Mouse (Mus musculus): ENCODE measurements at regions not wholly inside any gene's neighbourhood (a gene's known extent, or its start where the extent isn't known, plus 50 kb on each side); places are given as distances from the start of the nearest gene placed in this dataset.

DNA sequence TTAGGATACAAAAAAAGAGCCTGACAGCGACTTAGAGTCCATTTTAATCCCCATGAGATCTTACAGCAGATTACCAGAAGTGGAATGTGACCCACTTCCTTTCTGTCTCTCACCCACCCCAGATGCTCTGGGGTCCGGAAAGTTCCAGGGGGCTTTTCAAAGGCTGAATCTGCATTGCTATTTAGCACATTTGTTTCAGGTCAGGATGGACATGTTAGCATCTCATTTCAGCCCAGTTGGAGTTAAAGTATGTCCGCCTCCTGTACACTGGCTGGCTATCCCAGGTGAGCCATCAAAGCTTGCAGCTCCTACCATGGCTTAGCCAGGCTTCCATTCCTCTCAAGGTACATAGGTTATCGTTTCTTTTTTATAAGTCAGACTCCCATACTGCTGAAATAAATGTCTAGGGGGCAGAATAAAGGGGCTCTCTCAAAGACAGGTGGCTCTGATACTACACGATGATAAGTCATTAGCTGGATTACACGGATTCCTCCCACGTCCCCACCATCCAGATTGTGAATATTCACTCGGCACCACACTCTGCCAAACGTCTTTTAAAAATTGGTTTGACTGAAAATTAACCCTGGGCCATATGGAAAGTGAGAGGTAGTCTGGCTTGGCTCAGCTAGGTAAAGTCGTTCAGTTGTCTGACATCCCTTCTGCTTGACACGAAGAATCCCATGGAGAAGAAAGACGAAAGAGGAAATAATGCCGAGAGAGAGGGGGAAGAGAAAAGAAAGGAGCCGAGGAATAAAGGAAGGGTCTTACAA, 573.7 kb downstream of the Ebf1 start:
- Histone ChIP-seq H3K9me3 (ENCODE audit: control insufficient read depth, low read length) (no peaks in the 10 kb centered on the region), H3K27ac (ENCODE audit: low read depth, low read length) (no peak overlapping the region), H3K4me2 (replicated peaks; ENCODE audit: low read depth, low read length) (no peak overlapping the region), H3K4me1 (replicated peaks; ENCODE audit: control insufficient read depth, insufficient read depth, low read length) (no peaks in the 10 kb centered on the region), H3K36me3 (ENCODE audit: control insufficient read depth, insufficient read depth, low read length) (no peaks in the 10 kb centered on the region), H3K27me3 (ENCODE audit: control insufficient read depth, insufficient read depth, low read length) (no peaks in the 10 kb centered on the region), H3K4me3 (ENCODE audit: low read depth, low read length) (no peak overlapping the region), H3K9ac (ENCODE audit: low read depth, low read length) (no peak overlapping the region)
- 65% methylated on average over 14 of the region's 14 CpGs for WGBS
- DNase-seq (ENCODE audit: low spot score) (no peak), ATAC-seq (ENCODE audit: low FRiP score) (no peak)

DNA sequence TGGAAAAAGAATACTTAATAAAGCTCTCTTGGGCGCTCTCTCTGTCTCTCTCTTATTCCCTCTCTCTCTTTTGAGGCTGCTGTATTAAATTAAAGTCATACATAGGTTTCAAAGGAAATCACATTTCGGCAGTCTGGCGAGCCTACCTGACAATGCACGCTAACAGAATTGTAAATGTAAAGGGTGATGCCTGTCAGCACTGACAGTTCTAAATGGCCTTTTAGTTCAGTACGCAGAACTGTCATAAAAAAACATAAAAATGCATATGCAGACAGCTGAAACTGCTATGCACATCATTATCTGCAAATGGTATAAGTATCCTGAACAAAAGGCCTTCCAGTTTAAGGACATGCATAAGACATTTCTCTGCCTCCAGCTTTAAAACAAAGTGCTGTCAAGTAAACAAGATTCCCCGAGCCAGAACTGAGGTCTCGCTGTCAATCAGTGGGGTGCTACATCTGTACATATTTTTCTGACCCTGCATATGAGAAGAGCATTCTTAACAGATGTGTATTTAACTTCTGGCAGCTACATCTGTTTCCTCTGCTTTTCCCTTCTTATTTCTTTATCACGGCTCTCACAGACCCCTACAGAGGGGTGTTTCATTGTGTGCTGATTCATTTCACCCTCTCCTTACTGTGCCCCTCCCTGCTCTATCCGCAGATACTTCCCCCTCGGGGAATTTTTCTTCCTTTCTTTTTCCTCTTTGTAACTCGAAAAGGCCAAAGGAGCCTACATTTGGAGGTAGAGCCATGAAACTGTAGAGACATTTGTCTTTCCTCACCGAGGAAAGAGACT, 574.5 kb downstream of the Ebf1 start:
- H3K9me3 ChIP-seq (ENCODE audit: control insufficient read depth, low read length) = no peaks in the 10 kb centered on the region
- H3K4me1 ChIP-seq (replicated peaks; ENCODE audit: control insufficient read depth, insufficient read depth, low read length) = no peaks in the 10 kb centered on the region
- DNase-seq (ENCODE audit: low spot score) (no peak), ATAC-seq (ENCODE audit: low FRiP score) (no peak)
- WGBS = 65% methylated on average over 12 of the region's 12 CpGs
- H3K9ac ChIP-seq (ENCODE audit: low read depth, low read length) = no peak overlapping the region
- H3K36me3 ChIP-seq (ENCODE audit: control insufficient read depth, insufficient read depth, low read length) = no peaks in the 10 kb centered on the region
- no peak overlapping the region for H3K27ac ChIP-seq (ENCODE audit: low read depth, low read length)
- no peaks in the 10 kb centered on the region for H3K27me3 ChIP-seq (ENCODE audit: control insufficient read depth, insufficient read depth, low read length)
- no peak overlapping the region for H3K4me3 ChIP-seq (ENCODE audit: low read depth, low read length)
- no peak overlapping the region for H3K4me2 ChIP-seq (replicated peaks; ENCODE audit: low read depth, low read length)

DNA sequence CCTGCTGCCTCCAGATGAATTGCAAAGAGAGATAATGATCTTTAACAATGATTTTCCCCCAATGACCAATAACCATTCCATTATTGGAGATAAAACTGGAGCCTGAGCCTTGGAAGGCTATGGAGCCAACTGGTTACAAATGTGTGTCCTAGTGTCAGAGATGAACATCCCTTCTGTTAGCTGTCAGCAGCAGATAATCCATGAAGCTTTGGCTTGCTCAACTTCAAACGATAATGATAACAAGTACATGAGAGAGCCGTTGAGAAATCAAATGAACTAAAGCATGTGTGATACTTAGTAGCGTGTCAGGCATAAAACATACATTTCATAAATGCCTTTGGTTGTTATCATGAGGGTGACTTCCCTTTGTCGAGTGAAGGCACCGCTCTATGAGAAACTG, 576.2 kb downstream of the Ebf1 start:
- Histone ChIP-seq H3K27me3 (ENCODE audit: control insufficient read depth, insufficient read depth, low read length) (no peaks in the 10 kb centered on the region), H3K27ac (ENCODE audit: low read depth, low read length) (no peak overlapping the region), H3K36me3 (ENCODE audit: control insufficient read depth, insufficient read depth, low read length) (no peaks in the 10 kb centered on the region), H3K9me3 (ENCODE audit: control insufficient read depth, low read length) (no peaks in the 10 kb centered on the region), H3K4me2 (replicated peaks; ENCODE audit: low read depth, low read length) (no peak overlapping the region), H3K4me3 (ENCODE audit: low read depth, low read length) (no peak overlapping the region), H3K9ac (ENCODE audit: low read depth, low read length) (no peak overlapping the region), H3K4me1 (replicated peaks; ENCODE audit: control insufficient read depth, insufficient read depth, low read length) (no peaks in the 10 kb centered on the region)
- 92% methylated on average over 5 of the region's 5 CpGs for WGBS
- DNase-seq (ENCODE audit: low spot score) (no peak), ATAC-seq (ENCODE audit: low FRiP score) (no peak)

DNA sequence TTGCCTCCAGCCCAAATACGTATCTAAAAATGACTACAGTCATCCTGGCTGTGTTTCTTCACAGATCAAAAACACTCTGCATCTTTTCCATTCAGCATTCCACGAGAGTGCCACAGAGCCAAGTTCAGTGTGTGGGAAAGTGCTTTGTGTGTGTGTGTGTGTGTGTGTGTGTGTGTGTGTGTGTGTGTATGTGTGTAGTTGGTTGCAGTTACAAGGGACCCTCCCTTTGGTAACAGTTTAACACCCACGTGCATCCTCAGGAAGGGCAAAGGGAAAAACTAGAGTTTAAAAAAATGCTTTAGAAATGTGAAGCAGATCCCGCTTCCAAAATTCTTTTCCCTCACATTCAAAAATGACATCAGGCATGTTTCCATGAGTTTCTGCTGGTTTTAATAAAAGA, 582.4 kb downstream of the Ebf1 start:
- H3K36me3 ChIP-seq (ENCODE audit: control insufficient read depth, insufficient read depth, low read length) = no peaks in the 10 kb centered on the region
- H3K4me2 ChIP-seq (replicated peaks; ENCODE audit: low read depth, low read length) = no peak overlapping the region
- H3K9ac ChIP-seq (ENCODE audit: low read depth, low read length) = no peak overlapping the region
- H3K4me1 ChIP-seq (replicated peaks; ENCODE audit: control insufficient read depth, insufficient read depth, low read length) = no peaks in the 10 kb centered on the region
- ATAC-seq (ENCODE audit: low FRiP score) (no peak), DNase-seq (ENCODE audit: low spot score) (no peak)
- H3K9me3 ChIP-seq (ENCODE audit: control insufficient read depth, low read length) = no peaks in the 10 kb centered on the region
- no peak overlapping the region for H3K4me3 ChIP-seq (ENCODE audit: low read depth, low read length)
- H3K27ac ChIP-seq (ENCODE audit: low read depth, low read length) = no peak overlapping the region
- WGBS = 86% methylated on average over 4 of the region's 4 CpGs
- H3K27me3 ChIP-seq (ENCODE audit: control insufficient read depth, insufficient read depth, low read length) = no peaks in the 10 kb centered on the region

DNA sequence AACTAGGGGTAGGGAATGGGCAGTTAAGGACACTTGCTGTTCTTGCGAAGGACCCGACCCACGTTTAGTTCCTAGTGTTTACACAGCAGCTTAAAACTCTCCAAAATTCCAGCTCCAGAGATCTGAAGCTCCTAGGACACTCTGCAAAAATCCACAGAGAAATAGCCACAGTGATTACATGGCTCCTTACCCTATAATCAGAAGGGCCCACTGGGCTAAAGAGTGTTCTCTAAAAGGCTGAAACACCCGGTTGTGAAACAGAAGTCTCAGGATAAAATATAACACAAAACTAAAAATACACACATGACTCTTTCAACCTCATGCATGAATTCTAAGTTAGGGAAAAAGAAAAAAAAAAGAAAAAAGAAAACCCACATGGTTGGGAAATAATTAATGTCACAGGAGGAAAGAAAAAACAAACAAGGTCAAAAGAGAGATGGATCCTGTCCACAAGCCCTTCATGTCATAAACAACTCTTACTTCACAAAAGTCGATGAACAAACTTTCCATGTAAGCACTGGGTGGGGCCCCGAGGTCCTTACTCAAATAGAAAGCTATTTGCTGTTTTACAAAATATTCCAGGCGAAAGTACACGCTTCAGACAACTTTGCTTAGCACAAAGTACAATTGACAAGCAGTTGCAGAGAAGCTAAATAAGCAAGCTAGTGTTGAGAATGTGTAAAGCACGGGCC, 583.7 kb downstream of the Ebf1 start:
- no peaks in the 10 kb centered on the region for H3K27me3 ChIP-seq (ENCODE audit: control insufficient read depth, insufficient read depth, low read length)
- H3K4me2 ChIP-seq (replicated peaks; ENCODE audit: low read depth, low read length) = no peak overlapping the region
- H3K4me1 ChIP-seq (replicated peaks; ENCODE audit: control insufficient read depth, insufficient read depth, low read length) = no peaks in the 10 kb centered on the region
- no peaks in the 10 kb centered on the region for H3K36me3 ChIP-seq (ENCODE audit: control insufficient read depth, insufficient read depth, low read length)
- ATAC-seq (ENCODE audit: low FRiP score) = no peak
- H3K27ac ChIP-seq (ENCODE audit: low read depth, low read length) = no peak overlapping the region
- no peak for DNase-seq (ENCODE audit: low spot score)
- no peak overlapping the region for H3K9ac ChIP-seq (ENCODE audit: low read depth, low read length)
- no peak overlapping the region for H3K4me3 ChIP-seq (ENCODE audit: low read depth, low read length)
- 84% methylated on average over 9 of the region's 9 CpGs for WGBS
- no peaks in the 10 kb centered on the region for H3K9me3 ChIP-seq (ENCODE audit: control insufficient read depth, low read length)

DNA sequence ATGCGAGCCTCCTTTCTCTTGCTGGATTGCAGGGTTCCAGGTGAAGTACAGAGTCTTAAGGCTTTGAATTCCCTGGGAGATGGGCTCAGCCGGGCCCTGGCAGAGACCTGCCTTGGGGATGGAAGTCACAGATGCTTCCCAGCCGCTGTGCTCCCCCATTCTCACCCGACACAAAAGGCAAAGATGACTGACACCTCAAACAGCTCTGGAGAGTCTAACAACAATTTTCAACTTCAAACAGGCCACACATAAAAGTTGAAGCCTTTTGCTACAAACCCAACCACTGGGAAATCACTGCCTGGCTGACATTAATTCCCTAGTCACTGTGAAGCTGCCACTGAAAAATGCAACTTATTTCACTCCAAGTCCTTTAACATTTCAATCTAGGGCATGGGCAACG, 586.3 kb downstream of the Ebf1 start:
- Histone ChIP-seq H3K4me2 (replicated peaks; ENCODE audit: low read depth, low read length) (no peak overlapping the region), H3K4me1 (replicated peaks; ENCODE audit: control insufficient read depth, insufficient read depth, low read length) (no peaks in the 10 kb centered on the region), H3K9ac (ENCODE audit: low read depth, low read length) (no peak overlapping the region), H3K36me3 (ENCODE audit: control insufficient read depth, insufficient read depth, low read length) (no peaks in the 10 kb centered on the region), H3K4me3 (ENCODE audit: low read depth, low read length) (no peak overlapping the region), H3K27me3 (ENCODE audit: control insufficient read depth, insufficient read depth, low read length) (no peaks in the 10 kb centered on the region), H3K27ac (ENCODE audit: low read depth, low read length) (no peak overlapping the region), H3K9me3 (ENCODE audit: control insufficient read depth, low read length) (no peaks in the 10 kb centered on the region)
- ATAC-seq (ENCODE audit: low FRiP score) (no peak), DNase-seq (ENCODE audit: low spot score) (no peak)
- WGBS = 67% methylated on average over 5 of the region's 5 CpGs

DNA sequence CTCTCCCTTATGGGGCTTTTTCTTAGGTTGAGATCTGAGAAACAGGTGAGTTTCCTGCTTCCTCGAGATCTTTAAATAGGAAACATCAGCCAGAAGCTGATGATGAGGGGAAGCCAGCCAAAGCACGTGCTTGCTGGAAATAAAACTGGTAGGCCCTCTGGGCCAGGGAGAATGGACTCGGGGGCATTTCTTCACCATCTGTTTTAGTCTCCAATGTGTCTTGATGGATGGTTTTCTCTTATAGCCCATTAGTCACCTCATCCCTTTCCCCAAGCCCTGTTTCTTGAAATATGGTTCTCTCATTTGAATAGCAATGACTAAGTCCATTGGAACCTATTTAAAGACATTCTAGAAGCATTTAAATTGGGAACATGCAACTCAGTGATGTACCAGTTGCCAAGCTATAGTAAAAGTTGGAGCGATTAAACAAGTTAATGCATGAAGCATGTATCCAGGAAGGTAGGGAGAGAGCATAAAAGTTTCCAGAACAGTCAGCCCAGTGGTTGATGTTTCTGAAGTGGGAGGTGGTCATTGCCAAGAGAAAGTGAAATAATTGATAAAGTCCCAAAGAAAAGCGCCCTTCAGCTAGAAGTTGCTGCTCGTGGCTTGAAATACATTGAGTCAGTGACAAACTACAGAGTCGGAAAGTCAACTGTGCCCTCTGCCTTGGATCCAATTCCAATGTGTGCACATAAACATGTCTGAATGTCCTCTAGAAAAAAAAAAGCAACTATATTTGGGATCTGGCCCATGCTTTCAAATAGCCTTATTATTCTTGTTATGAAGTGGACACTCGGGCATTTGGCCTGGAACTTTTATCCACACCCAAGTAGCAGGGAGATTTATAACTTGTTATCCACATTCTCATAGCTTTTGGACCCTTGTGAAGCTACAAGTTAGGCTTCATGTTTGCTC, 589.8 kb downstream of the Ebf1 start:
- Histone ChIP-seq H3K9ac (ENCODE audit: low read depth, low read length) (no peak overlapping the region), H3K4me2 (replicated peaks; ENCODE audit: low read depth, low read length) (no peak overlapping the region), H3K4me1 (replicated peaks; ENCODE audit: control insufficient read depth, insufficient read depth, low read length) (no peaks in the 10 kb centered on the region), H3K27ac (ENCODE audit: low read depth, low read length) (no peak overlapping the region), H3K27me3 (ENCODE audit: control insufficient read depth, insufficient read depth, low read length) (no peaks in the 10 kb centered on the region), H3K36me3 (ENCODE audit: control insufficient read depth, insufficient read depth, low read length) (no peaks in the 10 kb centered on the region), H3K9me3 (ENCODE audit: control insufficient read depth, low read length) (no peaks in the 10 kb centered on the region), H3K4me3 (ENCODE audit: low read depth, low read length) (no peak overlapping the region)
- 85% methylated on average over 8 of the region's 8 CpGs for WGBS
- DNase-seq (ENCODE audit: low spot score) = no peak
- ATAC-seq (ENCODE audit: low FRiP score) = no peak

DNA sequence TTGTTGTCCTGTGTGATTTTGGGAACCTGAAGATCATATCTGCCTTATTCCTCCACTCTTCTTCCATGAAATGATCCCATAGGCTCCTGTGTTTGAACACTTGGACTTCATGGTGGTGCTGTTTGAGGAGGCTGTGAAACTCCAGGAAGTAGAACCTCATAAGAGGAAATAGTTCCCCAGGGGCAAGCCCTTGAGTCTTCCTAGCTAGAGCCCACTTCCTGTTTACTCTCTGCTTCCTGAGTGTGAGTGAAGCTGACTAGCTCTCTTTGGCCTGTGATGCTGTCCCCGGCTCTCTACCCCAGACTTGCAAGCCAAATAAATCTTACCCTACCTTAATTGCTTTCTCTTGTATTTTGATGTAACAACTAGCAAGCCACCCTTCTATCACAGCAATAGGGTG, 597.0 kb downstream of the Ebf1 start:
- Histone ChIP-seq H3K27me3 (ENCODE audit: control insufficient read depth, insufficient read depth, low read length) (no peaks in the 10 kb centered on the region), H3K9ac (ENCODE audit: low read depth, low read length) (no peak overlapping the region), H3K9me3 (ENCODE audit: control insufficient read depth, low read length) (no peaks in the 10 kb centered on the region), H3K4me3 (ENCODE audit: low read depth, low read length) (no peak overlapping the region), H3K27ac (ENCODE audit: low read depth, low read length) (no peak overlapping the region), H3K36me3 (ENCODE audit: control insufficient read depth, insufficient read depth, low read length) (no peaks in the 10 kb centered on the region), H3K4me2 (replicated peaks; ENCODE audit: low read depth, low read length) (no peak overlapping the region), H3K4me1 (replicated peaks; ENCODE audit: control insufficient read depth, insufficient read depth, low read length) (no peaks in the 10 kb centered on the region)
- DNase-seq (ENCODE audit: low spot score) (no peak), ATAC-seq (ENCODE audit: low FRiP score) (no peak)
- 94% methylated on average over 1 of the region's 1 CpGs for WGBS

Data from hindbrain, embryonic 11.5 days (tissue).